In the genomic region with DNA sequence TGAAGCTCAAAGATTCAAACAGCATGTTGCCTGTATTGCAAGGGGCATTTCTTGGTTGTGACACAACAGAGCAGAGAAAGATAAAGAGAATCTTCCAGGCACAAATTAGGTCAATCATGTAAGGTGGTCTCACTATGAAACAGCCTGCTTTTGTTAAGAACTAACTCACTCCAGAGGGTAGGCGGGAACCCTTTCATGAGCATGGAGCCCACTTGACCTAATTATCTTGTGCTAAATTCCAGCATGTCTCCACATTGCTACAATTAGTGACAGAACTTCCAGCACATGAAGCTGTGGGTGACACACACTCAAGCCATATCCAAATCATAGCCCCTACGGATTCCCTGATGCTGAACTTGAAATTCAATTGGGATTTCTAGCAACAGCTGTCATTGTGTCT, we compare ENCODE assay signal across 12 mouse cellular contexts.
A peak's percentile ranks its signal among the peaks of the same experiment; 100 is the strongest.
DNase-seq lines count a peak whose midpoint lies in the region.
"Had no signal": no experiment of that assay in that cellular context is flagged by ENCODE, and none has a peak within 500 bp of the region (broad histone marks: within the 10 kb centered on the region; RNA-seq: fewer than 3 reads in every experiment).

No protein-coding gene starts in this region.

- intact Hi-C loops in heart, postnatal 25 days (cut with DNase I): no loop called here

- peak; percentile 50 for DNase-seq in heart, adult 11 months
- no peak for DNase-seq in heart, postnatal 25 days (ENCODE audit: low spot score)
- DNase-seq in Muller cell, postnatal 12 days (ENCODE audit: inconsistent ontology term): peak; percentile 74
- DNase-seq in retina, embryonic 14.5 days (ENCODE audit: low spot score): peak; percentile 74
- peak; percentile 92 for DNase-seq in retina, postnatal 1 day
- no peak for DNase-seq in urinary bladder, postnatal 25 days (ENCODE audit: low spot score)
- no peak for DNase-seq in embryo, embryonic 11 days
- no peak for DNase-seq in heart, adult 9 months (ENCODE audit: low spot score in 2 of 2)
- DNase-seq: B cell, adult 2 months; cerebellum, adult 11 months; cerebellum, adult 11-12 months; cerebellum, adult 18-20 months had no signal

Comparison
In these comparisons a context has a peak if more than half of its experiments do, and no peak if none do; other contexts are left out.
1. DNase-seq: peak in heart, adult 11 months (single experiment), Muller cell, postnatal 12 days (single experiment), retina, embryonic 14.5 days (single experiment) and retina, postnatal 1 day (single experiment); none in heart, postnatal 25 days (single experiment), urinary bladder, postnatal 25 days (single experiment), embryo, embryonic 11 days (single experiment) and heart, adult 9 months (0 of 2).